Mouse (Mus musculus): ENCODE data around the gene Kat5. TPM values are rescaled to one million over a fixed set of nuclear protein-coding genes. Genes with fewer than 3 reads are reported as not detected.

Gene Kat5
- polyA plus RNA-seq, 1 experiment from 2014 or later: 37.4 TPM

DNA sequence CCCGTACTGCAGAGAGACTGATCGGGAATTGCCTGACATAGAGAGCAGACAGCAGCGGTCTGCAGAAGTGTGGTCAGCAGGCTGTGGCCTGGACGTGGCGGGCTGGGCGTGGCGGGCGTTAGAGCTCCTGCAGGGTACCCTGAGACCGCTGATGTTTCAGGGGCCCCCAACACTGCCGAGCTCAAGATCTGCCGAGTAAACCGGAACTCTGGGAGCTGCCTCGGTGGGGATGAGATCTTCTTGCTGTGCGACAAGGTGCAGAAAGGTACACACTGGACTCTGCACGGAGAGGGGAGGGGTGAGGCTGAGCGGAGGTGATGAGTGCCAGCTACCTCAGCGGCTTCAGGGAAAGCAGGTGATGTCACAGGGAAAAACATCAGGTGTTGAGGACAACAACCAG lies 31.0 kb upstream of the Kat5 start:
- Histone ChIP-seq H3K9me3 (ENCODE audit: control insufficient read depth) (no peaks in the 10 kb centered on the region), H3K36me3 (ENCODE audit: control insufficient read depth, insufficient read depth) (peaks cover 64% of the 10 kb centered on the region), H3K4me3 (ENCODE audit: low read depth, low read length) (no peak overlapping the region), H3K4me1 (replicated peaks; ENCODE audit: control insufficient read depth, insufficient read depth, low read length) (peaks cover 6% of the 10 kb centered on the region; the same call in 1 of the 2 replicates), H3K4me2 (replicated peaks; ENCODE audit: low read depth) (no peak overlapping the region), H3K27me3 (replicated peaks; ENCODE audit: control insufficient read depth, insufficient read depth, low read length) (no peaks in the 10 kb centered on the region), H3K9ac (ENCODE audit: low read depth, low read length) (no peak overlapping the region), H3K27ac (ENCODE audit: low read depth, low read length) (no peak overlapping the region)
- ATAC-seq: no peak
- TF ChIP-seq CTCF (IDR thresholded peaks at IDR 0.05; ENCODE audit: low read depth): no peak
- 84% methylated on average over 17 of the region's 17 CpGs for WGBS

DNA sequence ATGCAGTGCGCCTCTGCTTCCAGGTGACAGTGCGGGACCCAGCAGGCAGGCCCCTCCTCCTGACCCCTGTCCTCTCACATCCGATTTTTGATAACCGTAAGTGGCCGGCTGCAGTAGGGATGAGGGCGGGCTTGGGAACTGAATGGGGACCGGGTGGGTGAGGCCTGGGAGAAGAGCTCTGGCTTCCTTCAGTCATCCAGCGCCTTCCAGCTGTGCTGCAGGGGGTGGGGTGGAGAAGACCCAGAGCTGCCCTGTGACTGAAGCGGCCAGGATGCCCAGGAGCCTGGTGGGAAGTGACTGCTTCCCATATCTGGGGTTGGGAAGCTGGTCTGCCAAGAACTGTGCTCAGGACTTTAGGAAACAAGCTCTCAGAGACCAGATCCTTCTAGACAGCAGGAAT lies 30.3 kb upstream of the Kat5 start:
- no peak overlapping the region for H3K4me3 ChIP-seq (ENCODE audit: low read depth, low read length)
- no peak for ATAC-seq
- no peak overlapping the region for H3K9ac ChIP-seq (ENCODE audit: low read depth, low read length)
- peaks cover 6% of the 10 kb centered on the region; the same call in 1 of the 2 replicates for H3K4me1 ChIP-seq (replicated peaks; ENCODE audit: control insufficient read depth, insufficient read depth, low read length)
- H3K4me2 ChIP-seq (replicated peaks; ENCODE audit: low read depth): no peak overlapping the region
- no peaks in the 10 kb centered on the region for H3K27me3 ChIP-seq (replicated peaks; ENCODE audit: control insufficient read depth, insufficient read depth, low read length)
- WGBS: 55% methylated on average over 9 of the region's 9 CpGs
- no peak for TF ChIP-seq CTCF (IDR thresholded peaks at IDR 0.05; ENCODE audit: low read depth)
- no peaks in the 10 kb centered on the region for H3K9me3 ChIP-seq (ENCODE audit: control insufficient read depth)
- H3K27ac ChIP-seq (ENCODE audit: low read depth, low read length): no peak overlapping the region
- H3K36me3 ChIP-seq (ENCODE audit: control insufficient read depth, insufficient read depth): peaks cover 57% of the 10 kb centered on the region

GRCm38 (mm10) chr19:5638416-5639005 lies 28.5 kb upstream of the Kat5 start:
- H3K9ac ChIP-seq (ENCODE audit: low read depth, low read length): peak overlapping the region; percentile 95
- no peaks in the 10 kb centered on the region for H3K27me3 ChIP-seq (replicated peaks; ENCODE audit: control insufficient read depth, insufficient read depth, low read length)
- no peak overlapping the region for H3K27ac ChIP-seq (ENCODE audit: low read depth, low read length)
- peaks cover 41% of the 10 kb centered on the region for H3K36me3 ChIP-seq (ENCODE audit: control insufficient read depth, insufficient read depth)
- WGBS: 86% methylated on average over 18 of the region's 18 CpGs
- peaks cover 6% of the 10 kb centered on the region; the same call in 1 of the 2 replicates for H3K4me1 ChIP-seq (replicated peaks; ENCODE audit: control insufficient read depth, insufficient read depth, low read length)
- H3K4me2 ChIP-seq (replicated peaks; ENCODE audit: low read depth): peak overlapping the region; percentile 89
- no peak for ATAC-seq
- TF ChIP-seq CTCF (IDR thresholded peaks at IDR 0.05; ENCODE audit: low read depth): no peak
- peak overlapping the region; percentile 85 for H3K4me3 ChIP-seq (ENCODE audit: low read depth, low read length)
- no peaks in the 10 kb centered on the region for H3K9me3 ChIP-seq (ENCODE audit: control insufficient read depth)

DNA sequence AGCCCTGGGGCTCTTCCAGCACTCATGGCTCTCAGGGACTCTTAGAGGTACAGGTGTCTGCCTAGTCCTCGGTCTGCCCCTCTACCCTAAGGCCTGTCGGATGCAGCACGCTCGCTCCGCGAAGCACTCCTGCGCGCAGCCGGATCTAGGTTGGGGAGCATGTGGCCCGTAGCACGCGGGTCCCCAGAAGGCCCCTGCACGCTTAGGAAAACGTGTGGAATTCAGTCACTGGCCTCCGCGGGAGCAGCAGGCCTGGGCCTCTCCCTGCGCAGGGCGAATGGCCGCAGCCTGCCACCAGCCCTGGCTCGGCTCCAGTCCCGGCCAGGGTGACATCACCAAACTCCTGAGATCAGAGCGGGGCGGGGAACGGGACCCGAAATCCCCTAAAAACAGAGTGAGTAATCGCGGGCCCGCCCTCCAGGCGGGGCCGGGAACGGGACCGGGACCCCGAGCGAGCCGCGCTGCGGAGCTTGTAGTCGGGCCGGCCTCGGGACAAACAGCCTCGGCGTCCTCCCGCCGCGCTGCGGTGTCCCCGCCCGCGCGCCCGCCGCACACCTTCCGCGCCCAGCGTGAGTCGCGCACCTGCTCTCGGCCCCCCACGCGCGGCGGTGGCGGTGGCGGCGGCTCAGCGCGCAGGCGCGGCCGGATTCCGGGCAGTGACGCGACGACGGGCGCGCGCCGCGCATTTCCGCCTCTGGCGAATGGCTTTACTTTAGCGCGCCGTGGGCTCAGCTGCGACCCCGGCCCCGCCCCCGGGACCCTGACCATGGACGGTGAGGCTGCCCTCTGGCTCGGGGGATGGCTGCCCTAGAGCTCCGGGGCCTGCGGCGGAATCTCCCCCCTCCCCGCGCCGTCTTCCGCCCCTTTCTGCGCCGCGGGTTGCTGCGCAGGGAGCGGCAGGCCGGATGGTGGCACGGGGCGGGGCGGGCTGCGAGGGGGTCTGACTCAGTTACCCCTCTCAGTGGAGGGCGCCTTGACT lies 27.3 kb upstream of the Kat5 start, which contains the start of gene Rela:
Gene Rela, plus strand, starts transcription at position 415 of the 979 bp plus-strand sequence.
- no peaks in the 10 kb centered on the region for H3K27me3 ChIP-seq (replicated peaks; ENCODE audit: control insufficient read depth, insufficient read depth, low read length)
- peaks cover 33% of the 10 kb centered on the region for H3K36me3 ChIP-seq (ENCODE audit: control insufficient read depth, insufficient read depth)
- H3K4me3 ChIP-seq (ENCODE audit: low read depth, low read length): peak within 1 kb of the TSS; percentile 85
- peak; percentile 77 for ATAC-seq
- H3K27ac ChIP-seq (ENCODE audit: low read depth, low read length): peak within 1 kb of the TSS; percentile 93
- no peaks in the 10 kb centered on the region for H3K9me3 ChIP-seq (ENCODE audit: control insufficient read depth)
- WGBS: under 1% methylated on average over 89 of the region's 109 CpGs
- H3K9ac ChIP-seq (ENCODE audit: low read depth, low read length): peak within 1 kb of the TSS; percentile 95
- no peak for TF ChIP-seq CTCF (IDR thresholded peaks at IDR 0.05; ENCODE audit: low read depth)
- H3K4me2 ChIP-seq (replicated peaks; ENCODE audit: low read depth): peak within 1 kb of the TSS; percentile 89
- peaks cover 6% of the 10 kb centered on the region; the same call in 1 of the 2 replicates for H3K4me1 ChIP-seq (replicated peaks; ENCODE audit: control insufficient read depth, insufficient read depth, low read length)

DNA sequence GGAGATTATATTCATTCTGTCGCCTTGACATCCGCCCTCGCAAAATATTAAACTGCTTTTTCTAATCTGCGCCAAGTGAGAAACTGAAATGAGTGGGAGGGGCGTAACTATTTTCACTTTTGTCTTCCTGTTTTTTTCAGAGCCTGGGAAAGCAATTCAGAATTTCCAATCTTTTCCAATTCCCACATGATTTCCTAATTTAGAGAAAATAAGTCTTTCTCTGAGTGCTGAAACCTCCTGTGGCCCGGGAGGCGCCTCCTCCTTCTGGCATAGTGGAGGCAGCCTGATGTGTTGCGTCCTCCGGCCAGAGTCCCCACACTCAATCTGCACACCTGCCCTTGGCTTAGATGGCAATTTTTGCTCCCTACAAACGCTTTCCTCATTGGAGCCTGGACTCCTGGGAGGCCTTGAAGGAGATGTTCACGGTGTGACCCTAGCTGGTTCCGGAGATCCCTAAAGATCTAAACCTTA lies 26.6 kb upstream of the Kat5 start:
- no peaks in the 10 kb centered on the region for H3K27me3 ChIP-seq (replicated peaks; ENCODE audit: control insufficient read depth, insufficient read depth, low read length)
- ATAC-seq: peak; percentile 10; the same call in 1 of the 2 replicates

GRCm38 (mm10) chr19:5636036-5636570 lies 26.1 kb upstream of the Kat5 start:
- peaks cover 20% of the 10 kb centered on the region for H3K36me3 ChIP-seq (ENCODE audit: control insufficient read depth, insufficient read depth)
- no peak overlapping the region for H3K4me3 ChIP-seq (ENCODE audit: low read depth, low read length)
- H3K27ac ChIP-seq (ENCODE audit: low read depth, low read length): no peak overlapping the region
- H3K27me3 ChIP-seq (replicated peaks; ENCODE audit: control insufficient read depth, insufficient read depth, low read length): no peaks in the 10 kb centered on the region
- WGBS: 67% methylated on average over 7 of the region's 7 CpGs
- H3K4me2 ChIP-seq (replicated peaks; ENCODE audit: low read depth): no peak overlapping the region
- peaks cover 6% of the 10 kb centered on the region; the same call in 1 of the 2 replicates for H3K4me1 ChIP-seq (replicated peaks; ENCODE audit: control insufficient read depth, insufficient read depth, low read length)
- H3K9ac ChIP-seq (ENCODE audit: low read depth, low read length): no peak overlapping the region
- TF ChIP-seq CTCF (IDR thresholded peaks at IDR 0.05; ENCODE audit: low read depth): no peak
- no peak for ATAC-seq
- H3K9me3 ChIP-seq (ENCODE audit: control insufficient read depth): no peaks in the 10 kb centered on the region

More for the DNA sequence above, 26.6 kb upstream of the Kat5 start:
- Histone ChIP-seq H3K4me1 (replicated peaks; ENCODE audit: control insufficient read depth, insufficient read depth, low read length) (peaks cover 6% of the 10 kb centered on the region; the same call in 1 of the 2 replicates), H3K27ac (ENCODE audit: low read depth, low read length) (peak overlapping the region; percentile 93), H3K4me3 (ENCODE audit: low read depth, low read length) (peak overlapping the region; percentile 85), H3K36me3 (ENCODE audit: control insufficient read depth, insufficient read depth) (peaks cover 25% of the 10 kb centered on the region), H3K9ac (ENCODE audit: low read depth, low read length) (peak overlapping the region; percentile 95), H3K9me3 (ENCODE audit: control insufficient read depth) (no peaks in the 10 kb centered on the region), H3K4me2 (replicated peaks; ENCODE audit: low read depth) (peak overlapping the region; percentile 89)
- 26% methylated on average over 12 of the region's 12 CpGs for WGBS
- no peak for TF ChIP-seq CTCF (IDR thresholded peaks at IDR 0.05; ENCODE audit: low read depth)
